Mouse (Mus musculus) ovary, postnatal 10 days (tissue): ENCODE measurements around the gene Snapc3.
"Not testable (repeated sequence)": the region's sequence is repeated elsewhere in the genome, so short reads cannot be mapped to it uniquely, and the experiment has no call there.

Source experiments
- DNase-seq: peaks from one replicate; pipeline ENCODE4 v3.0.0; 2022; ENCODE audit warnings: low spot score

Gene Snapc3

DNA sequence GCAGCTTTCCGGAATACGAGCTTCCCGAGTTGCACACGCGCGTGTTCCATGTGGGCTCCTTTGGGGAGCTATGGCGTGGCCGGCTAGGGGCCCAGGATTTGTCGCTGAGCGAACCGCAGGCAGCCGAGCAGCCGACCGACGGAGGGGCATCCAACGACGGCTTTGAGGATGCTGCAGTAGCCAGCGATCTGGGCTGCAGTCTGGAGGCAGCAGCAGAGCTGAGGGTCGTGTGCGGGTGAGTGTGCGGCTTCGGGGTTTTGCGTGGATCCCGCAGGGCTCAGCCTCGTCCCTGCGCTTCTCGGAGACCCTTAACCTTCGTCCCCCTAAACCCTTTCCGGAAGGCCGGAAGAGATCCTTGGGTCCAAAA lies 279 bp downstream of the Snapc3 start:
- no peak for DNase-seq

DNA sequence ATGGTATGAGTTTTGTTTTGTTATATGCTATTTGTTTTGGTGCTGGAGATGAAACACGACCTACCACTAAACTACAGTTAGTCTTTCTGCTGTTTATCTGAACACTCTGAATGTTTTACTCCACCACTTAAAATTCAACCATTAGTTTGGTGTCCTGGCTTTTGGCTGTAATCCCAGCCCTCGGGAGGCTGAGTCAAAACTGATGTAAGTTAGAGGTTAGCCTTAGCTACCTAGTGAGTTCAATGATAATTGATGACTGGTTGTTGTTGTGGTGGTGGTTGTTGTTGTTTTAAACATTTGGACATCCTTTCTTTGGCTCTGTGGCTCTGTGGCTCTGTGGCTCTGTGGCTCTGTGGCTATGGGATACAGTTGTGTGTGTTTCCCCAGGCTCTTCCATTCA lies 1.3 kb downstream of the Snapc3 start:
- DNase-seq = no peak

DNA sequence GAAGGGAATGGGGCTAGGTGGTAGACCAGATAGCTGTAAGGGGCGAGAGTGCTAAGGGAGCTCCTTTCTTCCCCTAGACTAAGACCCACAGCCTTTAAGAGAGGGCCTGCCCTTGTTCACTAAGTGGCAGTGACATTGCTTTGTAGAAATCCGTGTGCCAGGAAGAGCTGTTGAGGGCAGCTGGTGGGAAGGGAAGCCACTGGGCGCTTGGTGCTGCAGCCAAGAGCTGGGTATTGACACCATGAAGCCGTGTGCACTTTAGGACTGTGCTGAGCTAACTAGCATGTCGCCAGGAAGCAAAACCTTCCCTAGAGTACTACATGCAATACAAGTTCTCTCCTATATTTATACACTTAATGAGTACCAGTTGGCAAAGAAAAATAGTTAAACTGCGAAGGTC lies 6.1 kb downstream of the Snapc3 start:
- DNase-seq = no peak

DNA sequence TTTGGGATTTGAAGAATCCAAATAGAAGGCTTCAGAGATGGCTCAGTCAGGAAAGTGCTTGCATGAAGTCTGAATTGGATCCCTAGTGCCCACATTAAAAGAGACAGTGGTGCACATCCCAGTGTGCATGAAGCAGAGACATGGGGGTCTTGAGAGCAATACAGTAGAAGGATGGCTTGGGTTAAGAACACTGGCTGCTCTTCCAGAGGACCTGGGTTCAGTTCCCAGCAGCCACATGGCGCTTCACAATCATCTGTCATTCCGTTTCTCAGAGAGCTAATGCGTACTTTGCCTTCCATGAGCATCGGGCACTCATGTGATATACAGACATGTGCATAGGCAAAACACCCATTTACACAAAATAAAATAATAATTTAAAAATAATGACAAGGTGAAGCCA lies 7.6 kb downstream of the Snapc3 start:
- no peak for DNase-seq

DNA sequence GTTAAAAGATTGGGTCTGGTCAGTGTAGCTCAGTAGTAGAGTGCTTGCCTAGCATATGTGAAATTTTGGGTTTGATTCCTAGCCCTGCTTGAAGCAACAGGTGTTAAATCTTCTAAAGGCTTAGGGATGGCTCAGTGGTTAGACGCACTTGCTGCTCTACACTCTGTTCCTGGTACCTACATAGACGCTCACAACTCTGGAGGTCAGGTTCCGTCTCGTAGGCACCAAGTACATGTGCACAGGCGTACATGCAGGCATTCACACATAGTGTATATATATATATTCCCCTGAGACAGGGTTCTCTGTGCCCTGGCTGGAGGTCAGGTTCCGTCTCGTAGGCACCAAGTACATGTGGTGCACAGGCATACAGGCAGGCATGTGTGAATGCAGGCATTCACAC lies 9.6 kb downstream of the Snapc3 start:
- no peak for DNase-seq

DNA sequence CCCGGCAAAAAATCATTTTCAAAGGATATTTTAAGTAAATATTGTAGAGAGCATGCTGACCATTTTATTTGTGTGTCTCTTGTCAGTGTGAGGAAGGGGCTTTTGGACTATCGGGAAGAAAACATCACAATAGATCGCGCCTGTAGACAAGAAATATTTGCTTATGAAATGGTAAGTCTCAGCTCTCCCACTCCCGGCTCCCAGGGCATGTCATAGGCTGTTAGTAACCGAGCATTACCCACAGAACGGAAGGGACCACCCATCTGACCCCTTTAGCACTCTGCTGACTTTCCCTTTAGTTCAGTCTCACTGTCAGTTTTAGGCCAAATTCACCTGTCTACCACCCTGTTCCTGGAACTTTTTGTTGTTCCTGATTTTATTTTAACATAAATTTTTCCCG lies 10.2 kb downstream of the Snapc3 start:
- no peak for DNase-seq

DNA sequence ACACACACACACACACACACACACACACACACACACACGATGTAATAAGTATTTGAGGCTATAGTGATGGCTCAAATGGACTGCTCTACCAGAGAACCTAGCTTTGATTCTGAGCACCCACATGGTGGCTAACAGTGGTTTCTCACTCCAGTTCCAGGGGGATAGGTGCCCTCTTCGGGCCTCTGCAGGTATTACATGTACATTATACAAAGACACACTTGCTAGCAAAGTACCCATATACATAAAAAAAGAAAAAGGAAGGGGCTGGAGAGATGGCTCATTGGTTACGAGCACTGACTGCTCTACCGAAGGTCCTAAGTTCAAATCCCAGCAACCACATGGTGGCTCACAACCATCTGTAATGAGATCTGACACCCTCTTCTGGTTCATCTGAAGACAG lies 11.3 kb downstream of the Snapc3 start:
- DNase-seq = no peak

DNA sequence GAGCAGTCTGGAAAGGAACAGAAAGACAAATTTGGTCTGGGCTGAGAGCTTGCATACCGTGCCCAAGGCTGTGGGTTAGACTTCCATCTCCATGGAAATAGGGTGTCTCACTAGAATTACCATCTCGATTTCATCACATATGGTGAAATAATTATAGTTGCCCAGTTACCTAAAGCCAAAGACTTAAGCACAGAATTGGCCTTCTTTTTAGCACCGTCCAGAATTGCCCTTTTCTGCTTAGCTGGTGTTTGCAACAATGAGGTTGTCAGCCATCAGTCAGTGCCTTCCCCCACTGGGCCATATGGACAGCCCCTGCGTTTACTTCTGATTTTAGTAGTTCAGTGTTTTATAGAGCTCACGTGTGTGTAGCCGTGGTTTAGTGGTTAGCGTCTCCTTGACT lies 14.4 kb downstream of the Snapc3 start:
- DNase-seq = no peak

DNA sequence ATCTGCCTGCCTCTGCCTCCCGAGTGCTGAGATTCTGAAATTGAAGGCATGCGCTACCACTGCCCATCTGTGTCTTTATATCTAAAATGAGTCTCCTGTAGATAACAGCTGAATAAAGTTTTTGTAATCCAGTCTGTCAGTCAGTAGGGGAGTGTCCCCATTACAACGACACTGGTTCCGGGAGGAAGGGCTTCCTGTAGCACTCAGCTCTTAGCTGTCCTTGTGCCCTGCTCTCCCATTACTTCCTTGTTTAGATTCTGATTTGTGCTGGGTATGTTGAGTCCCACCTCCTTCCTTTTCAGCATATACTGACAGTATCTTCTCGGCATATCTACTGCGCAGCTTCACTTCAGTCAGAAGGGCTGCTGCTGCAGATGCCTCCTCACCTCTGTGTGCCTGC lies 15.4 kb downstream of the Snapc3 start:
- DNase-seq = no peak

DNA sequence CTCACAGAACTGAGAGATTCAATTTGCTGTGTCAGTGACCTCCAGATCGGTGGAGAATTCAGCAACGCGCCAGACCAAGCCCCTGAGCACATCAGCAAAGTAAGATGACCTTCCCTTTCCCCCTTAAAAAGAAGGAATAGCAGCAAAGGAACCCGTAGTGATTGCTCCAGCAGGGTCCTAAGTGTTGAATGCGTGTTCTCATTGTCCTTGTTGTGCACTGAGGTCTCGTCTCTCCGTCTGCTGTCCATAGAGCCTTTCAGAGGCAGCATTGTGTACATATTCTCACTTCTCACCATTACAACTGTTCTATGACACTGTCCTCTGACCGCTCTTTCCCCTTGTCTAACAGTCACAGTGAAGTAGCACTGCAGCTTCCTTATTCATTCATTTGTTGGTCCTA lies 18.9 kb downstream of the Snapc3 start:
- DNase-seq = no peak

DNA sequence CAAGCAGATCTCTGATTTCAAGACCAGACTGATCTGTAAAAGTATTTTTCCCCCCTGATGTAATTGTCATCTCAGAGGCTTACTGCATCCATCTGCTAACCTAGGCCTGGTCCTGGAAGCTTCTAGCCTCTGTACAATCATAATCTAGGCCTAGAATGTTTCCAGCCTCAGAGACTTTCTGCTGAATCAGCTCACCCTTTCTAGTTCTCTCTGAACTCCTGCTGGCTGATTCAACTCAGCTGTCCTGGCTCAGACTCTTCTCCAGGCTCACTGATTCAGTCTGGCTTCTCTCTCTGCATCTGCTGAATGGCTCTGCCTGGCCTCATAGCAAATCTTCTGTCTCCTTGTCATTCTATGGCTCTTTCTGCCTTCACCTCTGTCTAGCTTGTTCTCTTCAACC lies 20.6 kb downstream of the Snapc3 start:
- no peak for DNase-seq

DNA sequence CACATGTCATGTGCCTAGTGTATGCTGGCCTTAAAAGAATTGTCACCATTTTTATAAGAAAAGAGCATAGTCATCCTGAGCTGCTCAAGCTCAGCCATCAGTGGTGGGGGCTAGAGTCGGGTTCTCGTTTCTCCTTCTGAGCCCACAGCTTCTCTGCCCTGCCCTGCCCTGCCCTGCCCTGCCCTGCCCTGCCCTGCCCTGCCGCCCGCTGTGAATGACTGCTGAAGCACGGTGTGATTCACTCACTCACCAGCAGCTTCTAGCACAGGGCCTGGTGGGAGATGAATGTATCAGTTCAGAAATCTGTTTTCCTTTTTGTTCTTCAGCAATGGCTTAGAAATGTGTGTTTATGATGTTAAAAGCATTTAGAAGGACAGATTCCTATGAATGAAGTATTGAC lies 21.5 kb downstream of the Snapc3 start:
- no peak for DNase-seq

DNA sequence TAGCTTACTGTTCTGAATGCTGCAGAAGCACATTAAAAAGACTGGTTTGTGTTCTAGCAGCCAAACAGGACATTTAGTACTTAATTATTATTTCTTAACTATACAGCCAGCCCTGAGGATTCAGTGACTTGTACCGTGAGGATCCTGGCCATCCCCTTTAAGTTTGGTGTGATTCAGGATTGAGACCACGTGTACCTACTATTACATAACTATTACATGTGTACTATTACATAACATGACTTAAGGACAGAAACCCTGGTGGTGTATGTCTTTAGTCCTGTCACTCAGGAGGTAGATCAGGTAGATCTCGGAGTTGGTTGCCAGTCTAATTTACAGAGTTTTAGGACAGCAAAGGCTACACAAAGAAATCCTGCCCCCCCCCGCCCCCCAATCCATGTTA lies 23.5 kb downstream of the Snapc3 start:
- no peak for DNase-seq

DNA sequence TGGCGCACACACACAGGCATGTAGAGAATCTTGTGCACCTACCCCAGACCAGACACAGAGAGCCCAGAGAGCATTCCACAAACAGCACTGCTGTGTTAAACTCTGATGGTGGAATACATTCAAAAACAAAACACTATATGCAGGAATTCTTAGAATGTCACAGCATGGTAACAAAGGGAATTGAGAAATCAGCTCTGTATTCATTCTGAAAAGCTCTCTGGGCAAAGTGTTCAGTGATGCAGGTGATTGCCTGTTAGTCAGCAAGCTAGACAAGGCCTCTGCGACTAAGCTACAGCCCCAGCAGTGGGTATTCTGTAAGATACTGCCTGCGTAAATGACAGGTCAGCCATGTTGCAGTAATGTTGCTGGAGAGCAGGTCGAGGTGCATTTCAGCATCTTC lies 33.3 kb downstream of the Snapc3 start:
- no peak for DNase-seq

DNA sequence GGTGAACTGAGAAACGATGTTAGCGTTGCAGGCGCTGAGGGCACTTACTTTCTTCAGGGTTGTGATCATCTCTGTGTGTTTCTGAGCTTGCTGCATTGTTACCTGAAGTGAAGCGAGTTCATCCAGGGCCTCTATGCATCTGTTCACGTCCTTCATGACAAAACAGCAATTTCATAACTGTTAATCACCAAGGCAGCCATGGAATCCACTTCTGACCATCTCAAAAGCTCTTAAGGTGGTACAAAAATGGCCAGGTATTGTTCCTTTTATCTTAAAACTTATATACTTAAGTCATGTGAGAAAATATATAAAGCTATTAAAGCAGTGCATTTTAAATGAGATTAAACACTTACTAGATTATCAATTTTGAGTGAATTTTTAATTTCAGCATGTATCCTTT lies 42.6 kb downstream of the Snapc3 start:
- no peak for DNase-seq

DNA sequence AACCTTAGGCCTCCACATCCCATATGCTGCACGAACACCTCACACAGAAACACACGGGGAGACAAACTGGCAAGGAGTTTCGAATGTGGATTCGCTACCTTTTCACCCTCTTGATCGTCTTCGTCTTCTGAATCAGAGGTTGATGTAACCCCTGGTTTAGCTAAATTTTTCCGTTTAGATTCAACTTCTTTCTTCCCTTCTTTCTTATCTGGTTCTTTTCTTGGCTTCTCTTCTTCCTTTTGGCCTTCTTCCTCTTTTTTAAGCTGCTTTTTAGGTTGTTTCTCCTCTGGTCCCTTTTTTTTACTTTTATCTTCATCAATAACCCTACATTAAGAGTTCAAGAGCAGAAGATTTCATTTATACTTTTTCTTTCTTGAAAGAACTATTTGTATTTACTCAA lies 47.3 kb downstream of the Snapc3 start:
- DNase-seq = no peak

DNA sequence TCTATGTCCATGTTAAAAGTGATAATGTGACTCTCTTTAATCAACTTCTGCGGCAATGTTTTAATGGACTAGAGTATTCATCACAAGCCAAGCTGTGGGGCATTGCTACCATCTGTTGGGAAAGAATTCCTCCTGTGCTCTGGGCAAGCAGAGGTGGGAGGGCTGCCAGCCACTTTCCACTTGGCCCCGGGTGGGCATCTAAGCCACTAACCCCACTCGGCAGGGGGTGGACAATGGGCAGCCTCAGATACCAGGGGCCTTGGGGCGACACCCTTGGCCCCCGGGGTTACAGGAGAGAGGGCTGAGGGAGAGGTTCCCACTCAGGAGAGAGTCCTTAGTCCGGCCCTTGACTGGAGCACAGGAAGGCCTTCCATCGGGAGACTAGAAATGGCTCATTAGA lies 50.1 kb downstream of the Snapc3 start:
- DNase-seq = no peak

DNA sequence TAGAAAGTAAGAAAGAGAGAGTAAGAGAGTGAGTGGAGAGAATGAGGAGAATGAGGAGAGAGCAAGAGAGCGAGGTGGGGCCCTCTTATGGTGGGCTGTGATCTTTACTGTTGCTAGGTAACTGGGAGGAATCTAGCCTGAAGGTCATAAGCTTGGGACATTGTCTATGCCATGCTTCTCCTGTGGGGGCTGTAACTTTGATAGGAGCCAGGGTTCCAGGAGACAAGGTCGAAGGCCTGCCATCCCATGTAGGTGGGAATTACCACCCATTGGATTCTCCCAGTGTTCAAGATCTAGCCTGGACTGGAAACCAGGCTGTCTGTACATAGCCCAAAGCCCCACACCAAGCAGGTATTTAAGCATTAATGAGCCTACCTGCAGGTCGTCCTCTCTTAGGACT lies 50.7 kb downstream of the Snapc3 start:
- DNase-seq = no peak

DNA sequence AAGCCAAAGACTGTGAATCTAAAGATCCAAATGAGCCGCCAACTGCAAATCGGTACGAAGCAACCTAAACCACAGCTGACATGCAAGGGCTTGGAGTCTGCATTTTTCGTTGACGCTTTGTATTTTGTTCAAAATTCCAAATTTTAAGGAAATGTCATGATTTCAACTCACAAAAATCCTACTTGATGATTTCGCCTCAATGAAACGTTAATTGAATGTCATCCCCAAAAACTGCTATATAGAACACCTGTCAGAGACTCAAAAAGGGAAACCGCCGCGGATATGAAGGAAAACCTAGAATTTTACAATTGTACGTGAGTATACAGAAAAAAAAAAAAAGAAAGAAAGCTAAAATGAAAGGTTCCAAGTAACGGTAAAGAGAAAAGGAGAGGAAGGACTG lies 67.7 kb downstream of the Snapc3 start:
- no peak for DNase-seq

DNA sequence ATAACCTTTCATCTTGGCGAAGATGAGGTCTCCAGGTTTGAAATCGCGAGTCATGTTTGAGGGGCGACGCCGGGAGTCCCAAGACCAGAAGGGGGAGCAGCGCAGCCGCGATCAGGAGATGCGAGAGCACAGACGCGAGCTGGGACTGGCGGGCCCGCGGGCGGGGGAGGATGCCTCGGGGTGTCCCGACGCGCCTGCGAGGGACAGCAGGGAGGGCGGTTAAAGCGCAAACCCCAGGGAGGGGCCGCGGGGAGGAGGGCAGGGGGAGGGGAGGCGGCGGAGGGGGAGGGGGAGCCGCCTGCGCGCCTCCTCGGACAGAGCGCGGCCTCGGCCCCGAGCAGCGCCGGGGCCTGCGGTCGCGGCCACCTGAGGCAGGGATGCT lies 68.2 kb downstream of the Snapc3 start:
- peak; percentile 60 for DNase-seq

DNA sequence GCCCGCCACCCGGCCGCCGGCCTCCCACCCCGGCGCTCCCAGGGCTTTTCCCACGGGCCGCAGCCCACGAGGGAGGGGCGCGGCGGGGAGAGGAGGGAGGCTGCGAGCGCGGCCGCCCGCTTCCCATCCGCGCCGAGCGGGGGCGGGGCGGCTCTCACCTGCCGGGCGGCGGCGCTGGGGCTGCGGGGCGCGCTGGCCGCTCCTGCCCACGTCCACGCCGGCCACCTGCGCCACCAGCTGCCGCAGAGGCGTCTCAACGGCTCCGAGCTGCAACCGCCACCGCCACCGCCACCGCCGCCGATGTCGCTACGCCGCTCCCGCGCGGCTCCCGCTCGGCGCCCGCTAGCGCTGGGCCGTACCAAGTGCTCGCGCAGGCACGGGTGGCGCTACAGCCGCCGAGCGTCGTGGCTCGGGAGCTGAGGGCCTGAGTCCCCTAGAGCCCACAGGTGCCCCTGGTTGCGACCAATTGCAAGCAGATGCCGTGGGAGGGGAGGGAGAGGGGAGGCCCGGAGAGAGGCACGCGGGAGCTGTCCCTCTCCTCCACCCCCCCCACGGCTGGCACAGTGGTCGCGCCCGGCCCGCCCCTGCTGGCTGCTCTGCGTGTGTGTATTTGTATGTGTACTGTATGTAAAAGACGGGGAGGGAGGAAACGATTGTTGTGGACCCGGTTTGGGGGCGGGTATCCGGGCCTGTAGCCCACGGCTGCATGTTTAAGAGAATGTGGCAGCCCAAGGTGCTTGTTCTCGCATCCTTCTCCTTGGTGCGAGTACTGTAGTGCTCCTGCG lies 68.8 kb downstream of the Snapc3 start, which contains the start of gene Psip1:
Gene Psip1, minus strand, starts transcription at position 343 of the 785 bp plus-strand sequence.
- DNase-seq = peak; percentile 84

DNA sequence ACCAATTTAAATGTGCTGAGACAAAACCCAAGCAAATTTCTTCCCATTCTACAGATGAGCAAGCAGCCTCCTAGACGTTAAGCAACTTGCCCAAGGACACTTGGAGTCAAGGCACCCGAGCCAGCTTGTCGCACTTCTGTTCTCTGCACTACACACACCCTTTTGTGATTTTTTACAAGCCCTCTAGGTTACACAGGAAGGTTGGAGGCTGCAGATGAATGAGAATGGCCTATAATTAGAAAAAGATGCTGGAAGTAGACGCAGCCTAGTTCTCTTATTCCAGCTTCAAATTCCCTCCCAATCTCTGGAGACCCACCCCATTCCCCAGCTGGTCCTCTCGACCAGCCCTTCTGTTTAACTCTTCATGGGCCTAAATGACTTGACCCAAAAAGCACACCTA lies 71.6 kb downstream of the Snapc3 start:
- no peak for DNase-seq

DNA sequence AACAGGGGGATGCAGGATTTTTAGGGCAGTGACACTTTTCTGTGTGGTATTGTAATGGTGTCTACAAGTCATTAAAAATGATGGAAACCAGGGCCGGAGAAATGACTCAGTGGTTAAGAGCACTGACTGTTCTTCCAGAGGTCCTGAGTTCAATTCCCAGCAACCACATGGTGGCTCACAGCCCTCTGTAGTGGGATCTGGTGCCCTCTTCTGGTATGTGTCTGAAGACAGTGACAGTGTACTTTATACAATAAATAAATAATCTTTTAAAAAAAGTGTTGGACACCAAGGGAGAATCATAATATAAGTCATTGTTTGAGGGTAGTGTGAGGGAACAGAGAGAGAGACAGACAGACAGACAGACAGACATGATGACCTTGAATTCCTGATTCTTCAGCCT lies 75.6 kb downstream of the Snapc3 start:
- no peak for DNase-seq

DNA sequence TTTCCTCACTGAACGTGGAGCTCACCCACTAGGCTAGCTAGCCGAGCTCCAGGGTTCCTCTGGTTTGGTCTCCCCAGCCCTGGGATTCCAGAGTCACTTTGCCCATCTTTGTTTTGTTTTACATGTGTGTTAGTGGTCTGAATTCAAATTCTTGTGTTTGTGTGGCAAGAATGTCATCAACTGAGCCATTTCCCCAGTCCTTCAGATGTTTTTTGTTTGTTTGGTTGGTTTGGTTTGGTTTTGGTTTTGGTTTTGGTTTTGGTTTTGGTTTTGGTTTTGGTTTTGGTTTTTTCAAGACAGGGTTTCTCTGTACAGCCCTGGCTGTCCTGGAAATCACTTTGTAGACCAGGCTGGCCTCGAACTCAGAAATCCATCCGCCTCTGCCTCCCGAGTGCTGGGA lies 79.5 kb downstream of the Snapc3 start:
- DNase-seq = not testable (repeated sequence)
